Mouse (Mus musculus) liver, embryonic 14.5 days (tissue): ENCODE results near the gene Jmjd7. TPM values are rescaled to one million over a fixed set of nuclear protein-coding genes. Genes with fewer than 3 reads are reported as not detected.

Experiments
- ATAC-seq: fragments of 200-750 bp; cut with Nextera tagmentation; 2 replicates; pipeline ENCODE4 v1.8.0; 2017; ENCODE audit warnings: moderate number of reproducible peaks, mild to moderate bottlenecking, moderate library complexity; ENCODE audit not compliant: insufficient read depth
- DNase-seq, 3 experiments: peaks; one replicate each; pipeline ENCODE4 v3.0.0-alpha.2; 2012 to 2013; ENCODE audit warnings: low read depth in 3 of 3, low spot score in 3 of 3
- H3K27ac ChIP-seq: fragments of 300-500 bp; sonication (generic); 2 replicates; pipeline ENCODE4 v1.5.1; 2014; ENCODE audit warnings: moderate library complexity, mild to moderate bottlenecking, control low read depth, inconsistent platforms
- H3K27me3 ChIP-seq: fragments of 300-500 bp; sonication (generic); 2 replicates; pipeline ENCODE4 v1.6.1; 2014; ENCODE audit warnings: mild to moderate bottlenecking, low read length, moderate library complexity; ENCODE audit not compliant: control insufficient read depth, insufficient read depth
- H3K36me3 ChIP-seq: fragments of 300-500 bp; sonication (generic); replicated peaks from 2 replicates; pipeline ENCODE4 v1.6.1; 2014; ENCODE audit warnings: low read depth; ENCODE audit not compliant: control insufficient read depth, insufficient read depth
- H3K4me1 ChIP-seq, 2 experiments: fragments of 200-500 bp in 1 of 2; fragments of 300-500 bp in 1 of 2; sonication (generic) in 1 of 2; replicated peaks; 2 replicates each; pipeline ENCODE4 v1.6.1; 2012 to 2014; ENCODE audit warnings: antibody characterized with exemption in 1 of 2, inconsistent platforms in 1 of 2, low read length in 1 of 2; ENCODE audit not compliant: control insufficient read depth in 2 of 2, insufficient read depth in 2 of 2
- H3K4me2 ChIP-seq: fragments of 300-500 bp; sonication (generic); 2 replicates; pipeline ENCODE4 v1.6.1; 2014; ENCODE audit warnings: low read depth, mild to moderate bottlenecking, control low read depth, moderate library complexity
- H3K4me3 ChIP-seq, 2 experiments: fragments of 200-500 bp in 1 of 2; fragments of 300-500 bp in 1 of 2; sonication (generic) in 1 of 2; 2 replicates each; pipeline ENCODE4 v1.5.1; 2012 to 2014; ENCODE audit warnings: low read depth in 2 of 2, low read length in 2 of 2, mild to moderate bottlenecking in 2 of 2, control low read depth in 1 of 2, inconsistent platforms in 1 of 2, moderate library complexity in 1 of 2; ENCODE audit not compliant: insufficient read depth in 1 of 2
- H3K9ac ChIP-seq: fragments of 300-500 bp; sonication (generic); replicated peaks from 2 replicates; pipeline ENCODE4 v1.6.1; 2014; ENCODE audit warnings: mild to moderate bottlenecking, control low read depth, moderate library complexity
- H3K9me3 ChIP-seq: fragments of 300-500 bp; sonication (generic); 2 replicates; pipeline ENCODE4 v1.6.1; 2016; ENCODE audit warnings: low read length, mixed read lengths; ENCODE audit not compliant: control insufficient read depth
- CTCF ChIP-seq: IDR thresholded peaks from 2 replicates; pipeline ENCODE4 v1.5.1; 2016; ENCODE audit warnings: antibody characterized with exemption, low read depth, control low read depth
- EP300 ChIP-seq: IDR thresholded peaks from 2 replicates; pipeline ENCODE4 v1.6.1; 2016; ENCODE audit warnings: antibody characterized with exemption, low read depth
- WGBS: fragments of 180-500 bp; shearing (Covaris S2); extraction: QIAGEN DNeasy Blood & Tissue Kit; methylation state at CpG from one replicate; pipeline ENCODE4 v1.1.7; 2014; ENCODE audit not compliant: insufficient replicate concordance; 5-methylcytosine and 5-hydroxymethylcytosine counted together
- polyA plus RNA-seq, 2 experiments: library from polyadenylated mRNA; depleted of rRNA in 1 of 2; stranded (reverse) in 1 of 2; unstranded in 1 of 2; fragments of >200 nt; fragmentation: Nextera tagmentation in 1 of 2; extraction: Ambion mirVana in 1 of 2; gene quantifications; 2 replicates each; pipeline versions ENCODE4 v1.2.1 to v1.2.3; 2012 to 2014

Gene Jmjd7
- polyA plus RNA-seq, 2 experiments, result 4.7 to 5.0 TPM

DNA sequence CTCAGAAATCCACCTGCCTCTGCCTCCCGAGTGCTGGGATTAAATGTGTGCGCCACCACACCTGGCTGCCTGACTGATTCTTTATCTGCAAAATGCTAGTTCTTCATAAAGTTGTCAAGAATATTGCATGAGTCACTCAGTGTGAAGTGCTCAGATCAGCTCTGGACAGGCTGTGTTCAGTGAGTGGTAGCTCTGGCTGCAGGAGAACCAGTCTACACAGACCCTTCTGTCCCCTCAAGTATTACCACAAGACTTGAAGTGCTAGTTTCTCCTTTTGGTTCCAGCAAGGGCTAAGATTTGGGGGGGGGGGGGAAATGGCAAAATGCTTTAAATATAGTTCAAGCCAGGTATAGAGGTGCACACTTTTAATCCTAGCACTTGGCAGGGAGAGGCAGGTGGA, 39.8 kb upstream of the Jmjd7 start:
- Histone ChIP-seq H3K4me1 (no peaks in the 10 kb centered on the region; a peak in 1 of 4 replicates), H3K9me3 (no peaks in the 10 kb centered on the region), H3K36me3 (no peaks in the 10 kb centered on the region), H3K27ac (no peak overlapping the region), H3K27me3 (no peaks in the 10 kb centered on the region), H3K9ac (no peak overlapping the region), H3K4me2 (no peak overlapping the region), H3K4me3 (no peak overlapping the region)
- DNase-seq (no peak), ATAC-seq (no peak)
- TF ChIP-seq CTCF (no peak), EP300 (no peak)
- 80% methylated on average over 2 of the region's 2 CpGs for WGBS

DNA sequence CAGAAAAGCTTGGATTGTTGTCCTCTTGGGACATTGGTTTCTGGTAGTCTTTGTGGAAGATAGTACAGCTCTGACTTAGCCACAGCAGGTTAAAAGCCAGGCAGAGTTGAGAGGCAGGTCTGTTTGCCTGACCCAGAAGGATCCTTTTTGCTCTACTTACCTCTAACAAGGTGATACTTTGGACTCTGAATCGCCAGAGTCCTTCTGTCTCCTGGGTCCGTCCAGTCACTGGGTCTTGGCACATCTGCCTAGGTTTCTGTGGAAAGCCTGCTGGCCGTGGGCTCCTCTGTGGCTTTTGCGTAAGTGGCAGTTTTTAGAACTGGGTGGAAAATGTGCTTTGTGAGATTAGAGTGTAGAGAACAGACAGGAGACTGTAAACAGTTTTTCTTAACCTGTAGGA, 38.3 kb upstream of the Jmjd7 start:
- no peak overlapping the region for H3K27ac ChIP-seq
- H3K27me3 ChIP-seq, result no peaks in the 10 kb centered on the region
- no peak overlapping the region for H3K4me2 ChIP-seq
- DNase-seq, result no peak
- no peak overlapping the region for H3K9ac ChIP-seq
- no peaks in the 10 kb centered on the region for H3K36me3 ChIP-seq
- H3K4me3 ChIP-seq, result no peak overlapping the region
- no peaks in the 10 kb centered on the region for H3K9me3 ChIP-seq
- 54% methylated on average over 4 of the region's 4 CpGs for WGBS
- TF ChIP-seq EP300 (no peak), CTCF (no peak)
- ATAC-seq, result no peak
- no peaks in the 10 kb centered on the region; a peak in 1 of 4 replicates for H3K4me1 ChIP-seq

GRCm38 (mm10) chr2:119990881-119991280, 36.4 kb upstream of the Jmjd7 start:
- Histone ChIP-seq H3K9ac (no peak overlapping the region), H3K36me3 (no peaks in the 10 kb centered on the region), H3K9me3 (no peaks in the 10 kb centered on the region), H3K4me3 (no peak overlapping the region), H3K4me2 (no peak overlapping the region), H3K27ac (no peak overlapping the region), H3K4me1 (no peaks in the 10 kb centered on the region; a peak in 1 of 4 replicates), H3K27me3 (no peaks in the 10 kb centered on the region)
- WGBS, result 66% methylated on average over 6 of the region's 6 CpGs
- ATAC-seq (no peak), DNase-seq (no peak)
- no peak for TF ChIP-seq EP300
- TF ChIP-seq CTCF, result no peak

- Histone ChIP-seq H3K27me3 (no peaks in the 10 kb centered on the region), H3K9ac (no peak overlapping the region), H3K4me3 (no peak overlapping the region), H3K4me2 (no peak overlapping the region), H3K9me3 (no peaks in the 10 kb centered on the region), H3K36me3 (no peaks in the 10 kb centered on the region), H3K4me1 (no peaks in the 10 kb centered on the region), H3K27ac (no peak overlapping the region)
- DNase-seq (no peak), ATAC-seq (no peak)
- TF ChIP-seq CTCF, result no peak
- no peak for TF ChIP-seq EP300
- WGBS, result 70% methylated on average over 2 of the region's 2 CpGs
Observed at GRCm38 (mm10) chr2:119992349-119992748, 34.9 kb upstream of the Jmjd7 start.

DNA sequence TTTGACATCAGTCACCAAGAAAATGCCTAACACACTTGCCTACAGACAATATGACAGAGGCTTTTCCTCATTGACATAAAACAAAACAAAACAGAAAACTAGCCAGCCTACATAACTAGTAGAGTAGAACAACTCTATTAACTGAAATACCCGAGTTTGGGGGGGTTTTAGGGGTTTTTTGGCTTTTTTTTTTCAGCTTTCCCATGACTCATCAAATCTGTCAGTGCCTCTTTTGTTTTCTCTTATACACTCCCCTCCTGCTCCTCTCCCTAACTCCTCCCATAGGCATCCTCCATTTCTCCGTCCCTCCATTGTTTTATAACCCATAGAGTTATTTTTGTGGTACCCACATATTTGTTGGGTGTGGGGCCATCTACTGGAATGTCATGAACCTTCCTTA, 33.8 kb upstream of the Jmjd7 start:
- H3K36me3 ChIP-seq, result no peaks in the 10 kb centered on the region
- H3K9ac ChIP-seq, result no peak overlapping the region
- H3K9me3 ChIP-seq, result no peaks in the 10 kb centered on the region
- no peak overlapping the region for H3K4me2 ChIP-seq
- no peak for TF ChIP-seq EP300
- no peak for TF ChIP-seq CTCF
- no peaks in the 10 kb centered on the region for H3K4me1 ChIP-seq
- H3K27me3 ChIP-seq, result no peaks in the 10 kb centered on the region
- DNase-seq (no peak), ATAC-seq (no peak)
- H3K4me3 ChIP-seq, result no peak overlapping the region
- H3K27ac ChIP-seq, result no peak overlapping the region
- 51% methylated on average over 2 of the region's 2 CpGs for WGBS
